Mouse (Mus musculus): Measurements from ENCODE around the gene Slfn1. TPM values are rescaled to one million over a fixed set of nuclear protein-coding genes. Genes with fewer than 3 reads are reported as not detected.
"Not testable (repeated sequence)": the region's sequence is repeated elsewhere in the genome, so short reads cannot be mapped to it uniquely, and the experiment has no call there.

Gene Slfn1
- total and polyA plus RNA-seq, 2 experiments: 0.38 to 0.74 TPM

DNA sequence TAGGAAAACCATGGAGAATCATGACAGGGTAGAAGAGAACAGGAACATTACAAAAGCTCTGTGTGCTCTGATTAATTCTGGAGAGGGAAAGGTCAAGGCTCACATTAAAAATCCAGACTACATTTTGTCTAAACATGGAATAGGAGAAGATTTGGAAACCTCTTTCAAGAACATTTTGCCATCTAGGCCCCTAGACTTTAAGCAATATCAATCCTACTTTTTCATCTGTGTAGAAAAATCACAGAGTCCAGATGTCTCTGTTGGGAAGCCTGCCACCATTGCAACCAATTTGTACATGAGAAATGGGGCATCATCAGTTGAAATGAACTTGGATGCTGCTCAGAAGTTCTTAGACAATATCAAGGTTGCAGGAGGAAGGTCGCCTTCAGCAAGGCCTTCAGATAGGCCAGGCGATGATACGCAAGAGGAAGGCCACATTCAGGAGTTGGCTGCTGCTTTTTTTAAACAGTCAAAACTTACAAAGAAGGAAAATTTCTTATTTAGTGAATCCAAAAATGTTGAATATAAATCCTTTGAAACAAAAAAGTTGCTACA is 4.6 kb downstream of the Slfn1 start:
- no peak for DNase-seq (ENCODE audit: extremely low read depth, low read depth, low spot score)
- no peak for TF ChIP-seq POLR2A (IDR thresholded peaks at IDR 0.05; ENCODE audit: extremely low read depth, insufficient read depth, low read length)
- TF ChIP-seq CTCF (IDR thresholded peaks at IDR 0.05; ENCODE audit: low read depth, low read length): no peak
- WGBS: 91% methylated on average over 3 of the region's 3 CpGs
- Histone ChIP-seq H3K79me2 (ENCODE audit: control insufficient read depth, insufficient read depth, low read length) (no peaks in the 10 kb centered on the region), H3K36me3 (ENCODE audit: control insufficient read depth, insufficient read depth, low read length) (no peaks in the 10 kb centered on the region), H3K4me1 (ENCODE audit: control insufficient read depth, insufficient read depth, low read length) (no peaks in the 10 kb centered on the region), H3K27me3 (ENCODE audit: control insufficient read depth, insufficient read depth, low read length) (no peaks in the 10 kb centered on the region), H3K4me3 (ENCODE audit: insufficient read depth, low read depth, low read length) (no peak overlapping the region), H3K9ac (ENCODE audit: low read depth, low read length) (no peak overlapping the region), H3K27ac (replicated peaks; ENCODE audit: insufficient read depth, low read depth, low read length) (no peak overlapping the region)

DNA sequence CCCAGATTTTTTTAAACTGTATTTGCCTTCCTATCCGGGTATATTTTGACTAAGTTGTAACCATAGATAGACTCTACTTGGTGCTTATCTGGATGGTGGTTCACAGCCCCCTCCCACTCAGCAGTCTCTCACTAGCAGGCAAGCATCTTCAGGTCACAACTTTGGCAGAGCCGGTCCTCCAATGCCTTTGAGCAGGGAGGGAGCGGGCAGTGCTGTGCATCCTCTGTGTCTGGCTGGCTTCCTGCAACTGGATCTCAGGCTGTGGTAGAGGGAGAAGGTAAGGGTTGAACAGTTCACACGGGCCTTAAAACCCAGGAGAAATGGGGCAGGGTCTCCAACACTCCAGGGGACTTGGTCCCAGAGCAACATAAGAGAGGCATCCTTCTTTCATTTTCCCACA is 6.5 kb downstream of the Slfn1 start:
- Histone ChIP-seq H3K27ac (replicated peaks; ENCODE audit: insufficient read depth, low read depth, low read length) (no peak overlapping the region), H3K36me3 (ENCODE audit: control insufficient read depth, insufficient read depth, low read length) (no peaks in the 10 kb centered on the region), H3K4me3 (ENCODE audit: insufficient read depth, low read depth, low read length) (no peak overlapping the region), H3K4me1 (ENCODE audit: control insufficient read depth, insufficient read depth, low read length) (no peaks in the 10 kb centered on the region), H3K27me3 (ENCODE audit: control insufficient read depth, insufficient read depth, low read length) (no peaks in the 10 kb centered on the region), H3K9ac (ENCODE audit: low read depth, low read length) (no peak overlapping the region), H3K79me2 (ENCODE audit: control insufficient read depth, insufficient read depth, low read length) (no peaks in the 10 kb centered on the region)
- TF ChIP-seq CTCF (IDR thresholded peaks at IDR 0.05; ENCODE audit: low read depth, low read length): no peak
- TF ChIP-seq POLR2A (IDR thresholded peaks at IDR 0.05; ENCODE audit: extremely low read depth, insufficient read depth, low read length): no peak
- WGBS: 61% methylated on average over 4 of the region's 4 CpGs
- no peak for DNase-seq (ENCODE audit: extremely low read depth, low read depth, low spot score)

DNA sequence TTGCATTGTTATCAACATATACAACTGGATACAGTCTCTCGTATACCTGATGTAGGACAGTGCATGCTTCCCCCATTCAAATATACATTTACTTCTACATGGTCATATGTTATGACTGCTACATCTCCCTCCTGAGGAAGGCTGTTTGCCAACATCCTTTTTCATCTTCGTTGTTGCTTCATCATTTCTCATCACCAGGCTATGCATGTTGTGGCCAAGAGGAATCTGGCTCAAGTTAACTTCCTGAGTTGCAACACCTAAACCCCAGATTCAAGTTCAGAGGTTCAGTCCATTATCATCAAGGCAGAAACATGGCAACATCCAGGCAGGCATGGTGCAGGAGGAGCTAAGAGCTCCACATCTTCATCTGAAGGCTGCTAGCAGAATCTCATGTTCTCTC is 8.3 kb downstream of the Slfn1 start:
- H3K27me3 ChIP-seq (ENCODE audit: control insufficient read depth, insufficient read depth, low read length): no peaks in the 10 kb centered on the region
- DNase-seq (ENCODE audit: extremely low read depth, low read depth, low spot score): peak; percentile 10
- no peaks in the 10 kb centered on the region for H3K36me3 ChIP-seq (ENCODE audit: control insufficient read depth, insufficient read depth, low read length)
- no peak overlapping the region for H3K4me3 ChIP-seq (ENCODE audit: insufficient read depth, low read depth, low read length)
- TF ChIP-seq POLR2A (IDR thresholded peaks at IDR 0.05; ENCODE audit: extremely low read depth, insufficient read depth, low read length): no peak
- TF ChIP-seq CTCF (IDR thresholded peaks at IDR 0.05; ENCODE audit: low read depth, low read length): no peak
- H3K27ac ChIP-seq (replicated peaks; ENCODE audit: insufficient read depth, low read depth, low read length): no peak overlapping the region
- no peaks in the 10 kb centered on the region for H3K4me1 ChIP-seq (ENCODE audit: control insufficient read depth, insufficient read depth, low read length)
- H3K79me2 ChIP-seq (ENCODE audit: control insufficient read depth, insufficient read depth, low read length): no peaks in the 10 kb centered on the region
- H3K9ac ChIP-seq (ENCODE audit: low read depth, low read length): no peak overlapping the region
- WGBS: 64% methylated on average over 2 of the region's 2 CpGs

DNA sequence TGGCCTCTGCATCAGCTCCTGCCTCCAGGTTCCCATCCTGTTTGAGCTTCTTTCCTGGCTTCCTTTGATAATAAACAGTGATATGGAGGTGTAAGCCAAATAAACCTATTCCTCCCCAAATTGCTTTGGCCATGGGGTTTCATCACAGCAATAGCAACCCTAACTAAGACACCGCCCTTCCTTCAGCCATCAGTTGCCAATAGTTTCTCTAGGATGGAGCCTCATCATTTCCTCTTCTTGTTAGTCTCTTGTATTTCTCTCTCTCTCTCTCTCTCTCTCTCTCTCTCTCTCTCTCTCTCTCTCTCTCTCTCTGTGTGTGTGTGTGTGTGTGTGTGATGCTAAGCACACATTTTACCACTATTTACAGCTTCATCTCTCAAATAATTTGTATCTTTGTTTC is 9.0 kb downstream of the Slfn1 start:
- not testable (repeated sequence) for H3K4me3 ChIP-seq (ENCODE audit: insufficient read depth, low read depth, low read length); H3K4me1 ChIP-seq (ENCODE audit: control insufficient read depth, insufficient read depth, low read length); H3K36me3 ChIP-seq (ENCODE audit: control insufficient read depth, insufficient read depth, low read length); H3K27ac ChIP-seq (replicated peaks; ENCODE audit: insufficient read depth, low read depth, low read length); H3K79me2 ChIP-seq (ENCODE audit: control insufficient read depth, insufficient read depth, low read length); H3K27me3 ChIP-seq (ENCODE audit: control insufficient read depth, insufficient read depth, low read length); H3K9ac ChIP-seq (ENCODE audit: low read depth, low read length); DNase-seq (ENCODE audit: extremely low read depth, low read depth, low spot score)
- WGBS: 91% methylated on average over 1 of the region's 1 CpGs

DNA sequence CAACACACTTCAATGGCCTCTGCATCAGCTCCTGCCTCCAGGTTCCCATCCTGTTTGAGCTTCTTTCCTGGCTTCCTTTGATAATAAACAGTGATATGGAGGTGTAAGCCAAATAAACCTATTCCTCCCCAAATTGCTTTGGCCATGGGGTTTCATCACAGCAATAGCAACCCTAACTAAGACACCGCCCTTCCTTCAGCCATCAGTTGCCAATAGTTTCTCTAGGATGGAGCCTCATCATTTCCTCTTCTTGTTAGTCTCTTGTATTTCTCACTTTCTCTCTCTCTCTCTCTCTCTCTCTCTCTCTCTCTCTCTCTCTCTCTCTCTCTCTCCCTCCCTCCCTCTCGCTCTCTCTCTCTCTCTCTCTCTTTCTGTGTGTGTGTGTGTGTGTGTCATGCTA is 20.6 kb downstream of the Slfn1 start:
- H3K4me3 ChIP-seq (ENCODE audit: insufficient read depth, low read depth, low read length); H3K4me1 ChIP-seq (ENCODE audit: control insufficient read depth, insufficient read depth, low read length); H3K9ac ChIP-seq (ENCODE audit: low read depth, low read length); H3K27ac ChIP-seq (replicated peaks; ENCODE audit: insufficient read depth, low read depth, low read length); DNase-seq (ENCODE audit: extremely low read depth, low read depth, low spot score); H3K79me2 ChIP-seq (ENCODE audit: control insufficient read depth, insufficient read depth, low read length); H3K36me3 ChIP-seq (ENCODE audit: control insufficient read depth, insufficient read depth, low read length); H3K27me3 ChIP-seq (ENCODE audit: control insufficient read depth, insufficient read depth, low read length): not testable (repeated sequence)
- 100% methylated on average over 1 of the region's 2 CpGs for WGBS

DNA sequence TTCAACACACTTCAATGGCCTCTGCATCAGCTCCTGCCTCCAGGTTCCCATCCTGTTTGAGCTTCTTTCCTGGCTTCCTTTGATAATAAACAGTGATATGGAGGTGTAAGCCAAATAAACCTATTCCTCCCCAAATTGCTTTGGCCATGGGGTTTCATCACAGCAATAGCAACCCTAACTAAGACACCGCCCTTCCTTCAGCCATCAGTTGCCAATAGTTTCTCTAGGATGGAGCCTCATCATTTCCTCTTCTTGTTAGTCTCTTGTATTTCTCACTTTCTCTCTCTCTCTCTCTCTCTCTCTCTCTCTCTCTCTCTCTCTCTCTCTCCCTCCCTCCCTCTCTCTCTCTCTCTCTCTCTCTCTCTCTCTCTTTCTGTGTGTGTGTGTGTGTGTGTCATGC is 32.3 kb downstream of the Slfn1 start:
- H3K79me2 ChIP-seq (ENCODE audit: control insufficient read depth, insufficient read depth, low read length); H3K9ac ChIP-seq (ENCODE audit: low read depth, low read length); H3K4me3 ChIP-seq (ENCODE audit: insufficient read depth, low read depth, low read length); DNase-seq (ENCODE audit: extremely low read depth, low read depth, low spot score); H3K4me1 ChIP-seq (ENCODE audit: control insufficient read depth, insufficient read depth, low read length); H3K27me3 ChIP-seq (ENCODE audit: control insufficient read depth, insufficient read depth, low read length); H3K36me3 ChIP-seq (ENCODE audit: control insufficient read depth, insufficient read depth, low read length); H3K27ac ChIP-seq (replicated peaks; ENCODE audit: insufficient read depth, low read depth, low read length): not testable (repeated sequence)
- WGBS: no CpG with 5 or more reads among the region's 1 CpGs

Other genes with a start within 250 kb of the Slfn1 start
- 10.6 and 12.5 TPM in 2 replicates for gene Rffl, start 245.6 kb upstream of the Slfn1 start, total RNA-seq (2014; rRNA removed)
- 11.7 and 12.7 TPM in 2 replicates for gene Rffl, start 245.6 kb upstream of the Slfn1 start, polyA plus RNA-seq (2012; rRNA removed)
- 4.0 and 5.0 TPM in 2 replicates for gene Rad51d, start 226.2 kb upstream of the Slfn1 start, total RNA-seq (2014; rRNA removed)
- 8.1 and 9.0 TPM in 2 replicates for gene Rad51d, start 226.2 kb upstream of the Slfn1 start, polyA plus RNA-seq (2012; rRNA removed)
- 0.20 TPM in 1 of 2 replicates, not detected in the other for gene Fndc8, start 224.7 kb upstream of the Slfn1 start, total RNA-seq (2014; rRNA removed)
- not detected in 2 replicates for gene Fndc8, start 224.7 kb upstream of the Slfn1 start, polyA plus RNA-seq (2012; rRNA removed)
- 2.3 and 2.6 TPM in 2 replicates for gene Nle1, start 208.4 kb upstream of the Slfn1 start, total RNA-seq (2014; rRNA removed)
- 11.0 and 15.6 TPM in 2 replicates for gene Nle1, start 208.4 kb upstream of the Slfn1 start, polyA plus RNA-seq (2012; rRNA removed)
- gene Unc45b, start 206.3 kb upstream of the Slfn1 start, total RNA-seq (2014; rRNA removed): 0.46 and 0.81 TPM in 2 replicates
- 0.32 TPM in 2 replicates for gene Unc45b, start 206.3 kb upstream of the Slfn1 start, polyA plus RNA-seq (2012; rRNA removed)
- 9.5 and 12.0 TPM in 2 replicates for gene Slfn5, start 165.5 kb upstream of the Slfn1 start, total RNA-seq (2014; rRNA removed)
- gene Slfn5, start 165.5 kb upstream of the Slfn1 start, polyA plus RNA-seq (2012; rRNA removed): 0.83 and 1.3 TPM in 2 replicates
- 2.7 and 3.1 TPM in 2 replicates for gene Slfn9, start 125.0 kb upstream of the Slfn1 start, total RNA-seq (2014; rRNA removed)
- gene Slfn9, start 125.0 kb upstream of the Slfn1 start, polyA plus RNA-seq (2012; rRNA removed): 0.20 and 0.25 TPM in 2 replicates
- 2.6 and 4.4 TPM in 2 replicates for gene Slfn8, start 96.0 kb upstream of the Slfn1 start, total RNA-seq (2014; rRNA removed)
- 0.30 and 0.50 TPM in 2 replicates for gene Slfn8, start 96.0 kb upstream of the Slfn1 start, polyA plus RNA-seq (2012; rRNA removed)
- gene Slfn2, start 51.7 kb upstream of the Slfn1 start, total RNA-seq (2014; rRNA removed): 5.6 and 8.7 TPM in 2 replicates
- gene Slfn2, start 51.7 kb upstream of the Slfn1 start, polyA plus RNA-seq (2012; rRNA removed): 0.95 and 1.5 TPM in 2 replicates
- 0.13 and 0.28 TPM in 2 replicates for gene Slfn4, start 58.3 kb downstream of the Slfn1 start, total RNA-seq (2014; rRNA removed)
- gene Slfn4, start 58.3 kb downstream of the Slfn1 start, polyA plus RNA-seq (2012; rRNA removed): 0.02 and 0.11 TPM in 2 replicates
- gene Slfn3, start 74.5 kb downstream of the Slfn1 start, total RNA-seq (2014; rRNA removed): 0.34 and 0.55 TPM in 2 replicates
- gene Slfn3, start 74.5 kb downstream of the Slfn1 start, polyA plus RNA-seq (2012; rRNA removed): not detected in 2 replicates
- not detected in 2 replicates for gene Slfn14, start 169.9 kb downstream of the Slfn1 start, total RNA-seq (2014; rRNA removed)
- not detected in 2 replicates for gene Slfn14, start 169.9 kb downstream of the Slfn1 start, polyA plus RNA-seq (2012; rRNA removed)
- gene Ap2b1, start 182.2 kb downstream of the Slfn1 start, total RNA-seq (2014; rRNA removed): 25.4 and 31.3 TPM in 2 replicates
- gene Ap2b1, start 182.2 kb downstream of the Slfn1 start, polyA plus RNA-seq (2012; rRNA removed): 16.2 and 16.3 TPM in 2 replicates
- 4.3 and 5.5 TPM in 2 replicates for gene Pex12, start 185.7 kb downstream of the Slfn1 start, total RNA-seq (2014; rRNA removed)
- 7.9 and 10.1 TPM in 2 replicates for gene Pex12, start 185.7 kb downstream of the Slfn1 start, polyA plus RNA-seq (2012; rRNA removed)

All from liver, adult 2 months (tissue).